Mouse (Mus musculus) kidney, adult 18-20 months (tissue): ENCODE results near the gene Grin3b.

Experiments
- DNase-seq: peaks from one replicate; pipeline ENCODE4 v3.0.0; 2021

Gene Grin3b

GRCm38 (mm10) chr10:80019471-80020131, 49.1 kb downstream of the Grin3b start:
- DNase-seq: no peak

DNA sequence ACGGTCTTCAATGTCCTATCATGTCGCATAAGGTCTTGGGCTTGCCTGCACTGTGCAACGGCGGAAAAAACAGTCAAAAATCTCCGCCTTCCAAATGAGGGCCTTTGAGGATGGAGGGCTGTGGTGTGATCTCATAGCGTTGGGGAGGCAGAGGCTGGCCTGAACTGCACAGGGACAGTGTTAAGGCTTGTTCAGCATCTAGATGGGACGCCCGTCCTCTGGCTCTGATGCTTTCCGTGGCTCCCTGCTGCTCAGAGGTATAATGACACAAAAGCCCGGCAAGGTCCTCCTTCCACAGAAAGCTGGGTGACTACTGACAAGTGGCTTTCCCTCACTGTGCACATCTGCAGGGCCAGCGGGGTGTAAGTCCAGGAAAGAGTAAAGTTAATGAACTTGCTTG, 49.7 kb downstream of the Grin3b start:
- DNase-seq: no peak

DNA sequence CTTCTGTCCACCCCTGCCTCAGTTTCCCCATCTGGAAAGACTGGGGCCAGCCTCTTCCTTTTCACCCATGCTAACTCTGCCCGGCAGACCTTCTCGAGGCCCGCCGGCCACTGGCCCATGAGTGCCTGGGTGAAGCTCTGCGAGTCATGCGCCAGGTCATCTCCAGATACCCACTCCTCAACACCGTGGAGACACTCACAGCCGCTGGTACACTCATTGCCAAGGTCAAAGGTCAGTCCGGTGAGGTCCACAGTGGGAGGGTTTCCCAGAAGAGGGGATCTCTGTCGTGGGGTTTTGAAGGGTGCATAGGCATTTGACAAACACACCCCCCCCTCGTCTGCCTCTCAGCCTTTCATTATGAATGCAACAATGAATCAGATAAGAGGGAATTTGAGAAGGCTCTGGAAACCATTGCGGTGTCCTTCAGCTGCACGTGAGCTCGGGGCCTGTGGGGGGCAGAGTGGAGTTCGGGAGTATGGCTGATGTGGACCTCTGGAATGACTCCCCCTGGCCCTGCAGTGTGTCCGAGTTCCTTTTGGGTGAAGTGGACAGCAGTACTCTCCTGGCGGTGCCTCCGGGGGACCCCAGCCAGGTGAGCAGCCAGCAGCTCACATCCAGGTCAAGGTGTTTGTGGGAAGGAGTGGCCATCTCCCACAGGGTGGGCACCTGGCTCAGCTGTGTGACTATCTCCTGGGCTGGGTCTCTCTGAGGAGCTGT, 50.2 kb downstream of the Grin3b start:
- DNase-seq: no peak

DNA sequence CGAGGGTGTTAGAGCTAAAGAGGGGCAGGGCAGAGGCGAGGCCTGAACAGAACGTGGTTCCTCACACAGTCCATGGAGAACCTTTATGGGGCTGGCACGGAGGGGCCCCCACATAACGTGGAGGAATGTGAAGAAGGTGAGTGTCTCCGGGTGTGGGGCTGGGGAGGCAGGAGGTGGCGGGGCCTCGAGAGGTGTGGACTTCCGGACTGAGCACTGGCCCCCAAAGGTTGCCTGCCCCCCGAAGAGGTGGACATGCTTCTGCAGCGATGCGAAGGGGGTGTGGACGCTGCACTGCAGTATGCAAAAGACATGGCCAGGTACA, 50.8 kb downstream of the Grin3b start:
- DNase-seq: no peak

- DNase-seq: no peak
These were observed 51.6 kb downstream of the Grin3b start for GRCm38 (mm10) chr10:80022164-80022563.

- DNase-seq: no peak
These were observed 52.3 kb downstream of the Grin3b start for GRCm38 (mm10) chr10:80022806-80023205.

DNA sequence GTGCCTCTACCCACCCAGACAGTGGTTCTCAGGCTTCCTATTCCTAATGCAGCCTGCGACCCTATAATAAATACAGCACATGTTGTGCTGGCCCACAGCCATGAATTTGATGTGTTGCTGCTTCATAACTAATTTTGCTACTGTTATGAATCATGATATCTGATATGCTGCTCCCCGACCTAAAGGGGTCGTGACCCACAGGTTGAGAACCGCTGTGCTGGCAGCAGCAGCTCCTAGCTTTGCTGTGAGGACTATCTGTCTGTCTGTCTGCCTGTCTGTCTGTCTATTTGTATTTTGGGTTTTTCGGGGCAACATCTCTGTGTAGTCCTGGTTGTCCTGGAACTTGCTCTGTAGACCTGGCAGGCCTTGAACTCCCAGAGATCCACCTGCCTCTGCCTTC, 53.2 kb downstream of the Grin3b start:
- no peak for DNase-seq

DNA sequence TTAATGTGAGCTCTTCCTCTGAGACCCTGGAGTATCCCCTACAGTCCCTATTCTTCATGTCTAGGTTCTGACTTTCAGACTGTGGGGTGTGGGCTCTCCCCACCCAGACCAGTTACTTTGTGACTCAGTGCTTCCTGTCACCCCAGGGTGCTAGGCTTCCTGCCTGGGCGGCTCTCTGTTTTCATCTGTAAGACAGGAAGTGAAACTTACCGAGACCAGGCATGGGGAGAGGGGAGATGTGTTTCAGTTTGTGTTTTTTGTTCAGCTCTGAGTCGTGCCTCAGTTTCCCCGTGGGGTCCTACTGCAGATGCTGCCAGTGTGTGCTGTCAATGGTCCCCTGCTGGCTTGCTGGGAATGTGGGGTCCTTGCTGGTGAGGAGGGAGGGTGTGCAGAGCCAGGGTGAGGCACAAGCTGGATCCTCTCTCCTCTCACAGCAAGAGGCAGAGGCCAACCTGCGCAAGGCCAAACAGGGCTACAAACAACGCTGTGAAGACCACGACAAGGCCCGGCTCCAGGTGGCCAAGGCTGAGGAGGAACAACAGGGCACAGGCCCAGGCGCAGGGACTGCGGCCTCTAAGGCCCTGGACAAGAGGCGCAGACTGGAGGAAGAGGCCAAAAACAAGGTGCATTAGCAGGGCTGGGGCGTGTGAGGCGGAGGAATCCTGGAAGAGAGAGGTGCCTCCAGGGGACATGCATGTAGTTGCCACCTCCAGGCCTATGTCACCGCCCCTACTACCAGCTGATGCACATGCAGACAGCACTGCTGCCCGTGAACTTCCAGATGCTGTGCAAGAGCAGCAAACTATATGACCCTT, 53.9 kb downstream of the Grin3b start:
- DNase-seq: no peak

GRCm38 (mm10) chr10:80025044-80025347, 54.5 kb downstream of the Grin3b start:
- DNase-seq: no peak

GRCm38 (mm10) chr10:80025463-80025862, 54.9 kb downstream of the Grin3b start:
- no peak for DNase-seq

GRCm38 (mm10) chr10:80025889-80026288, 55.4 kb downstream of the Grin3b start:
- DNase-seq: no peak
